Mouse (Mus musculus): ENCODE measurements around the gene Lsm12. TPM values are rescaled to one million over a fixed set of nuclear protein-coding genes. Genes with fewer than 3 reads are reported as not detected.

Lsm12 gene
- total RNA-seq, 2 experiments from 2014 or later, result 71.3 to 75.3 TPM

Small RNAs within 50 kb of the gene (microRNA-seq; reads per million reads assigned to microRNA genes)
- gene Mir8101, result 1.4 to 1.6 reads per million in 2 experiments

Other genes starting within 250 kb of the Lsm12 start
- gene Sost, start 218.3 kb downstream of the Lsm12 start, total RNA-seq (2021), result 1 to 10 TPM; 7.5 to 8.2 TPM
- gene Cfap97d1, start 201.0 kb downstream of the Lsm12 start, total RNA-seq (2021), result not detected
- 100 to 1,000 TPM; 149 to 162 TPM for gene Dusp3, start 198.3 kb downstream of the Lsm12 start, total RNA-seq (2021)
- gene Mpp3, start 156.8 kb downstream of the Lsm12 start, total RNA-seq (2021), result 1 to 10 TPM; 6.2 to 7.4 TPM
- gene Cd300lg, start 143.8 kb downstream of the Lsm12 start, total RNA-seq (2021), result 10 to 100 TPM; 32.3 to 36.2 TPM
- 1 to 10 TPM; 6.1 to 7.3 TPM for gene Mpp2, start 96.8 kb downstream of the Lsm12 start, total RNA-seq (2021)
- not detected for gene Ppy, start 84.0 kb downstream of the Lsm12 start, total RNA-seq (2021)
- gene Pyy, start 77.5 kb downstream of the Lsm12 start, total RNA-seq (2021), result not detected
- not detected for gene Nags, start 39.8 kb downstream of the Lsm12 start, total RNA-seq (2021)
- gene Tmem101, start 28.9 kb downstream of the Lsm12 start, total RNA-seq (2021), result 10 to 100 TPM; 15.0 to 15.4 TPM
- gene G6pc3, start 4.3 kb upstream of the Lsm12 start, total RNA-seq (2021), result 10 to 100 TPM; 29.9 to 32.6 TPM
- 10 to 100 TPM; 90.7 to 91.4 TPM for gene Hdac5, start 44.9 kb upstream of the Lsm12 start, total RNA-seq (2021)
- 1 to 10 TPM; 5.3 TPM for gene BC030867, start 63.6 kb upstream of the Lsm12 start, total RNA-seq (2021)
- gene Asb16, start 83.4 kb upstream of the Lsm12 start, total RNA-seq (2021), result under 1 TPM; 0.33 to 0.41 TPM
- gene Tmub2, start 99.6 kb upstream of the Lsm12 start, total RNA-seq (2021), result 10 to 100 TPM; 26.6 to 27.7 TPM
- gene Atxn7l3, start 111.3 kb upstream of the Lsm12 start, total RNA-seq (2021), result 10 to 100 TPM; 36.8 to 39.4 TPM
- gene Ubtf, start 134.4 kb upstream of the Lsm12 start, total RNA-seq (2021), result 10 to 100 TPM; 81.9 to 89.3 TPM
- gene Slc4a1, start 180.9 kb upstream of the Lsm12 start, total RNA-seq (2021), result 10 to 100 TPM in 1 of 2 experiments, 1 to 10 TPM in 1; 7.2 to 22.1 TPM
- 1 to 10 TPM in 1 of 2 experiments, under 1 TPM in 1; 0.50 to 1.9 TPM for gene Rundc3a, start 208.1 kb upstream of the Lsm12 start, total RNA-seq (2021)
- gene Slc25a39, start 222.7 kb upstream of the Lsm12 start, total RNA-seq (2021), result 100 to 1,000 TPM; 161 to 165 TPM
- gene Grn, start 245.0 kb upstream of the Lsm12 start, total RNA-seq (2021), result 100 to 1,000 TPM; 141 to 144 TPM

Data from heart, postnatal 4 days (tissue).